Mouse (Mus musculus) adrenal gland, adult 2 months (tissue): ENCODE measurements around the gene M6pr. TPM values are rescaled to one million over a fixed set of nuclear protein-coding genes. Genes with fewer than 3 reads are reported as not detected.

Source experiments
- DNase-seq: peaks from one replicate; pipeline ENCODE4 v3.0.0; 2021
- polyA plus RNA-seq: library from polyadenylated mRNA; depleted of rRNA; stranded (reverse); fragments of >200 nt; gene quantifications from 2 replicates; pipeline ENCODE4 v1.2.3, GENCODE M21; 2012
- total RNA-seq, 2 experiments: library from RNA; stranded (reverse); gene quantifications; 2 replicates each; pipeline ENCODE4 v1.2.3; 2021

M6pr gene
- total and polyA plus RNA-seq, 3 experiments, result 41.9 to 173 (median 159) TPM

- no peak for DNase-seq
Measured at GRCm38 (mm10) chr6:122298223-122298609, 10.3 kb upstream of the M6pr start.

GRCm38 (mm10) chr6:122299621-122300133 lies 8.8 kb upstream of the M6pr start:
- no peak for DNase-seq

GRCm38 (mm10) chr6:122302121-122302520 lies 6.4 kb upstream of the M6pr start:
- DNase-seq, result no peak

GRCm38 (mm10) chr6:122302661-122303060 lies 5.9 kb upstream of the M6pr start:
- no peak for DNase-seq

GRCm38 (mm10) chr6:122303526-122303925 lies 5.0 kb upstream of the M6pr start:
- DNase-seq, result peak; percentile 26

GRCm38 (mm10) chr6:122304355-122304754 lies 4.2 kb upstream of the M6pr start:
- peak; percentile 67 for DNase-seq

- DNase-seq, result no peak
Measured at GRCm38 (mm10) chr6:122304790-122305555, 3.5 kb upstream of the M6pr start.

GRCm38 (mm10) chr6:122306707-122307106 lies 1.8 kb upstream of the M6pr start:
- no peak for DNase-seq

- DNase-seq, result no peak
Measured at GRCm38 (mm10) chr6:122308136-122308504, 400 bp upstream of the M6pr start.

- peak; percentile 25 for DNase-seq
Measured at GRCm38 (mm10) chr6:122309446-122309960, 983 bp downstream of the M6pr start.

GRCm38 (mm10) chr6:122310187-122310820 lies 1.8 kb downstream of the M6pr start:
- DNase-seq, result no peak

- DNase-seq, result no peak
Measured at GRCm38 (mm10) chr6:122318726-122319125, 10.2 kb downstream of the M6pr start.

GRCm38 (mm10) chr6:122325361-122325975 lies 16.9 kb downstream of the M6pr start:
- DNase-seq, result no peak

GRCm38 (mm10) chr6:122333081-122333612 lies 24.6 kb downstream of the M6pr start:
- DNase-seq, result no peak

- DNase-seq, result no peak
Measured at GRCm38 (mm10) chr6:122334786-122335340, 26.3 kb downstream of the M6pr start.

GRCm38 (mm10) chr6:122337546-122337945 lies 29.0 kb downstream of the M6pr start:
- DNase-seq, result no peak

- peak; percentile 85 for DNase-seq
Measured at GRCm38 (mm10) chr6:122339047-122339647, 30.6 kb downstream of the M6pr start.

GRCm38 (mm10) chr6:122339648-122340341 lies 31.3 kb downstream of the M6pr start:
- peak; percentile 91 for DNase-seq

GRCm38 (mm10) chr6:122340349-122341000 lies 32.0 kb downstream of the M6pr start, which contains the start of gene Phc1:
Gene Phc1, minus strand, starts transcription at chr6:122340561.
- DNase-seq, result no peak

- DNase-seq, result no peak
Measured at GRCm38 (mm10) chr6:122341038-122341810, 32.7 kb downstream of the M6pr start.
